Mouse (Mus musculus): Measurements from ENCODE around the gene Sel1l2. TPM values are rescaled to one million over a fixed set of nuclear protein-coding genes. Genes with fewer than 3 reads are reported as not detected.

Gene Sel1l2
- not detected in 2 replicates for polyA plus RNA-seq (2015; fragmentation: Nextera tagmentation; extraction: Ambion mirVana)

GRCm38 (mm10) chr2:140389525-140389924, at the start of gene Sel1l2:
Gene Sel1l2 (minus strand): TSS chr2:140389706.
- Histone ChIP-seq H3K4me1 (ENCODE audit: insufficient read depth, low read depth, low read length) (no peaks in the 10 kb centered on the region), H3K4me3 (ENCODE audit: low read depth, low read length) (no peak within 1 kb of the TSS), H3K36me3 (ENCODE audit: insufficient read depth, low read length) (no peaks in the 10 kb centered on the region), H3K27me3 (replicated peaks; ENCODE audit: insufficient read depth, low read length) (no peaks in the 10 kb centered on the region), H3K4me2 (replicated peaks; ENCODE audit: low read depth, low read length) (no peak within 1 kb of the TSS), H3K9me3 (ENCODE audit: low read length) (no peaks in the 10 kb centered on the region), H3K9ac (replicated peaks; ENCODE audit: low read depth) (no peak within 1 kb of the TSS), H3K27ac (ENCODE audit: low read length) (no peak within 1 kb of the TSS)
- WGBS: 30% methylated on average over 4 of the region's 4 CpGs
- no peak for TF ChIP-seq EP300 (IDR thresholded peaks at IDR 0.05)
- TF ChIP-seq CTCF (IDR thresholded peaks at IDR 0.05): no peak
- DNase-seq (ENCODE audit: low spot score) (no peak), ATAC-seq (no peak)

- no peak for ATAC-seq
- Histone ChIP-seq H3K4me2 (replicated peaks; ENCODE audit: low read depth, low read length) (no peak overlapping the region), H3K27ac (ENCODE audit: low read length) (no peak overlapping the region), H3K27me3 (replicated peaks; ENCODE audit: insufficient read depth, low read length) (no peaks in the 10 kb centered on the region), H3K9ac (replicated peaks; ENCODE audit: low read depth) (no peak overlapping the region), H3K4me1 (ENCODE audit: insufficient read depth, low read depth, low read length) (no peaks in the 10 kb centered on the region), H3K36me3 (ENCODE audit: insufficient read depth, low read length) (no peaks in the 10 kb centered on the region), H3K9me3 (ENCODE audit: low read length) (no peaks in the 10 kb centered on the region), H3K4me3 (ENCODE audit: low read depth, low read length) (no peak overlapping the region)
- TF ChIP-seq EP300 (IDR thresholded peaks at IDR 0.05) (no peak), CTCF (IDR thresholded peaks at IDR 0.05) (no peak)
- 72% methylated on average over 4 of the region's 4 CpGs for WGBS
- DNase-seq (ENCODE audit: low spot score): no peak
These were observed 49.6 kb upstream of the Sel1l2 start for GRCm38 (mm10) chr2:140439081-140439480.

GRCm38 (mm10) chr2:140427283-140427682, 37.8 kb upstream of the Sel1l2 start:
- no peak overlapping the region for H3K9ac ChIP-seq (replicated peaks; ENCODE audit: low read depth)
- no peaks in the 10 kb centered on the region for H3K9me3 ChIP-seq (ENCODE audit: low read length)
- ATAC-seq (no peak), DNase-seq (ENCODE audit: low spot score) (peak; percentile 67)
- H3K4me3 ChIP-seq (ENCODE audit: low read depth, low read length): no peak overlapping the region
- H3K4me2 ChIP-seq (replicated peaks; ENCODE audit: low read depth, low read length): no peak overlapping the region
- H3K27ac ChIP-seq (ENCODE audit: low read length): no peak overlapping the region
- no peaks in the 10 kb centered on the region for H3K4me1 ChIP-seq (ENCODE audit: insufficient read depth, low read depth, low read length)
- TF ChIP-seq CTCF (IDR thresholded peaks at IDR 0.05): peak; percentile 73
- TF ChIP-seq EP300 (IDR thresholded peaks at IDR 0.05): no peak
- WGBS: 13% methylated on average over 4 of the region's 4 CpGs
- no peaks in the 10 kb centered on the region for H3K27me3 ChIP-seq (replicated peaks; ENCODE audit: insufficient read depth, low read length)
- H3K36me3 ChIP-seq (ENCODE audit: insufficient read depth, low read length): no peaks in the 10 kb centered on the region

GRCm38 (mm10) chr2:140425844-140426243, 36.3 kb upstream of the Sel1l2 start:
- Histone ChIP-seq H3K27me3 (replicated peaks; ENCODE audit: insufficient read depth, low read length) (no peaks in the 10 kb centered on the region), H3K4me1 (ENCODE audit: insufficient read depth, low read depth, low read length) (no peaks in the 10 kb centered on the region), H3K9ac (replicated peaks; ENCODE audit: low read depth) (no peak overlapping the region), H3K4me2 (replicated peaks; ENCODE audit: low read depth, low read length) (no peak overlapping the region), H3K4me3 (ENCODE audit: low read depth, low read length) (no peak overlapping the region), H3K36me3 (ENCODE audit: insufficient read depth, low read length) (no peaks in the 10 kb centered on the region), H3K27ac (ENCODE audit: low read length) (no peak overlapping the region), H3K9me3 (ENCODE audit: low read length) (no peaks in the 10 kb centered on the region)
- TF ChIP-seq CTCF (IDR thresholded peaks at IDR 0.05) (no peak), EP300 (IDR thresholded peaks at IDR 0.05) (no peak)
- no peak for DNase-seq (ENCODE audit: low spot score)
- ATAC-seq: no peak

- DNase-seq (ENCODE audit: low spot score) (peak; percentile 42), ATAC-seq (peak; percentile 67)
- H3K9me3 ChIP-seq (ENCODE audit: low read length): no peaks in the 10 kb centered on the region
- H3K4me2 ChIP-seq (replicated peaks; ENCODE audit: low read depth, low read length): peak overlapping the region; percentile 91
- H3K27me3 ChIP-seq (replicated peaks; ENCODE audit: insufficient read depth, low read length): no peaks in the 10 kb centered on the region
- peak overlapping the region; percentile 32; the same call in 1 of the 2 replicates for H3K27ac ChIP-seq (ENCODE audit: low read length)
- no peaks in the 10 kb centered on the region for H3K36me3 ChIP-seq (ENCODE audit: insufficient read depth, low read length)
- 0% methylated on average over 14 of the region's 58 CpGs for WGBS
- no peaks in the 10 kb centered on the region for H3K4me1 ChIP-seq (ENCODE audit: insufficient read depth, low read depth, low read length)
- peak overlapping the region; percentile 54 for H3K4me3 ChIP-seq (ENCODE audit: low read depth, low read length)
- H3K9ac ChIP-seq (replicated peaks; ENCODE audit: low read depth): 0 out of 2 replicates have a peak overlapping the region, but pooled peaks have one; percentile 34
- TF ChIP-seq CTCF (IDR thresholded peaks at IDR 0.05): no peak
- no peak for TF ChIP-seq EP300 (IDR thresholded peaks at IDR 0.05)
These were observed 6.3 kb upstream of the Sel1l2 start for GRCm38 (mm10) chr2:140395744-140396231.

GRCm38 (mm10) chr2:140395179-140395578, 5.7 kb upstream of the Sel1l2 start, which contains the start of gene Macrod2:
Gene Macrod2 (plus strand): TSS chr2:140395309.
- DNase-seq (ENCODE audit: low spot score): peak; percentile 99
- no peaks in the 10 kb centered on the region for H3K4me1 ChIP-seq (ENCODE audit: insufficient read depth, low read depth, low read length)
- no peaks in the 10 kb centered on the region for H3K36me3 ChIP-seq (ENCODE audit: insufficient read depth, low read length)
- no peaks in the 10 kb centered on the region for H3K9me3 ChIP-seq (ENCODE audit: low read length)
- peak; percentile 99 for ATAC-seq
- 0 out of 2 replicates have a peak within 1 kb of the TSS, but pooled peaks have one; percentile 34 for H3K9ac ChIP-seq (replicated peaks; ENCODE audit: low read depth)
- H3K4me2 ChIP-seq (replicated peaks; ENCODE audit: low read depth, low read length): peak within 1 kb of the TSS; percentile 91
- TF ChIP-seq CTCF (IDR thresholded peaks at IDR 0.05): no peak
- no peak for TF ChIP-seq EP300 (IDR thresholded peaks at IDR 0.05)
- H3K27me3 ChIP-seq (replicated peaks; ENCODE audit: insufficient read depth, low read length): no peaks in the 10 kb centered on the region
- WGBS: under 1% methylated on average over 44 of the region's 47 CpGs
- peak within 1 kb of the TSS; percentile 32; the same call in 1 of the 2 replicates for H3K27ac ChIP-seq (ENCODE audit: low read length)
- H3K4me3 ChIP-seq (ENCODE audit: low read depth, low read length): peak within 1 kb of the TSS; percentile 54
